Mouse (Mus musculus) testis, adult 2 months (tissue): ENCODE measurements around the gene F830045P16Rik. TPM values are rescaled to one million over a fixed set of nuclear protein-coding genes. Genes with fewer than 3 reads are reported as not detected.
"Not testable (repeated sequence)": the region's sequence is repeated elsewhere in the genome, so short reads cannot be mapped to it uniquely, and the experiment has no call there.

ENCODE experiments used
- H3K27ac ChIP-seq: fragments of 200-500 bp; 2 replicates; pipeline ENCODE4 v1.5.1; 2012; ENCODE audit warnings: low read depth, low read length; ENCODE audit not compliant: control insufficient read depth, insufficient read depth
- H3K27me3 ChIP-seq: fragments of 200-500 bp; 2 replicates; pipeline ENCODE4 v1.6.1; 2012; ENCODE audit warnings: mild to moderate bottlenecking, low read length, moderate library complexity; ENCODE audit not compliant: control insufficient read depth, insufficient read depth
- H3K36me3 ChIP-seq: fragments of 200-500 bp; 2 replicates; pipeline ENCODE4 v1.6.1; 2012; ENCODE audit warnings: mild to moderate bottlenecking, low read length; ENCODE audit not compliant: control insufficient read depth, insufficient read depth
- H3K4me1 ChIP-seq: fragments of 200-500 bp; 2 replicates; pipeline ENCODE4 v1.6.1; 2012; ENCODE audit warnings: low read length; ENCODE audit not compliant: control insufficient read depth, insufficient read depth
- H3K4me3 ChIP-seq: fragments of 200-500 bp; 2 replicates; pipeline ENCODE4 v1.5.1; 2012; ENCODE audit warnings: low read depth, mild to moderate bottlenecking, low read length, moderate library complexity, mixed read lengths; ENCODE audit not compliant: control insufficient read depth
- CTCF ChIP-seq: fragments of 200-500 bp; IDR thresholded peaks from 2 replicates; pipeline ENCODE4 v1.5.1; 2012; ENCODE audit warnings: low read depth, mild to moderate bottlenecking, inconsistent platforms, low read length, moderate library complexity; ENCODE audit not compliant: control insufficient read depth, insufficient read depth, insufficient replicate concordance
- POLR2A ChIP-seq: fragments of 200-500 bp; IDR thresholded peaks from 2 replicates; pipeline ENCODE4 v1.6.1; 2012; ENCODE audit warnings: low read depth, mild to moderate bottlenecking, inconsistent platforms, low read length, moderate library complexity; ENCODE audit not compliant: control insufficient read depth
- polyA plus RNA-seq: library from polyadenylated mRNA; depleted of rRNA; stranded (reverse); fragments of >200 nt; gene quantifications from 2 replicates; pipeline ENCODE4 v1.2.3, GENCODE M21; 2012

Gene F830045P16Rik
- polyA plus RNA-seq, 1 experiment: not detected

DNA sequence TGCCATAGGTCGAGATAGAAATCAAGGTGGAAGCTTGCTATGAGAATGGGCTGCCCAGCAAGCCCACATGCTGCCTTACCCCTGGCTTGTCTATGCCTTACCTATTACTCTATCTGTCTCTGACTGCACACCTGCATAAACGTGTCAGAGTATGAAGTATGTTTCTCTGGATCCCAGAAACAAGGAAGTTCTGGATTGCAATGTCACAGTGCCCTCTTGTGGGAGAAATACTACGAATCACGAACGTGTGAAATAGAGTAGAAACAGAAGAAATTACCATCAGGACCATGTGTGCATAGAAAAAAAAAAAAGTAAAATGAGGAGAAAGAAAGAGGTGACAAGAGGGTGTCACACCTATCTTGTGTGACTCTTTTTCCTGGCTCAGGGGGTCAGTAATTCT, 64.5 kb downstream of the F830045P16Rik start:
- H3K36me3 ChIP-seq: no peaks in the 10 kb centered on the region
- H3K4me1 ChIP-seq: no peaks in the 10 kb centered on the region
- H3K4me3 ChIP-seq: no peak overlapping the region
- H3K27me3 ChIP-seq: no peaks in the 10 kb centered on the region
- H3K27ac ChIP-seq: no peak overlapping the region
- TF ChIP-seq CTCF (no peak), POLR2A (no peak)

DNA sequence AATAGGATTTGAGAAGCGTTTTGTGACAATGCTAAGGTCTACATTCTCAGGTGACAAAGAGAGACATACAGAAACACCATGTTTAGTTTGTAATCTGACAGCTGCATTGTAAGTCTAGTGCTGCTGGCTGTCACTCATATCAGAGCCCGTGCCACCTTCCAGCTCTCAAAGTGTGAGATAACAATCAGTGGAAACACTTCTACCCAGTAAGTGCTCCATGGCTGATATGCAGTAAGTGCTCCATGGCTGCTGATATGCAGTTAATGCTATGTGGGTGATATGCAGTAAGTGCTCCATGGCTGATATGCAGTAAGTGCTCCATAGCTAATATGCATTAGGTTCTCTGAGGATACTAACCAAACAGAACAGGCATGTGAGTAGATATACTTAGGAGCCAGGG, 65.6 kb downstream of the F830045P16Rik start:
- H3K4me3 ChIP-seq: no peak overlapping the region
- no peak for TF ChIP-seq CTCF
- no peak for TF ChIP-seq POLR2A
- no peaks in the 10 kb centered on the region for H3K4me1 ChIP-seq
- no peaks in the 10 kb centered on the region for H3K27me3 ChIP-seq
- H3K27ac ChIP-seq: no peak overlapping the region
- H3K36me3 ChIP-seq: no peaks in the 10 kb centered on the region

DNA sequence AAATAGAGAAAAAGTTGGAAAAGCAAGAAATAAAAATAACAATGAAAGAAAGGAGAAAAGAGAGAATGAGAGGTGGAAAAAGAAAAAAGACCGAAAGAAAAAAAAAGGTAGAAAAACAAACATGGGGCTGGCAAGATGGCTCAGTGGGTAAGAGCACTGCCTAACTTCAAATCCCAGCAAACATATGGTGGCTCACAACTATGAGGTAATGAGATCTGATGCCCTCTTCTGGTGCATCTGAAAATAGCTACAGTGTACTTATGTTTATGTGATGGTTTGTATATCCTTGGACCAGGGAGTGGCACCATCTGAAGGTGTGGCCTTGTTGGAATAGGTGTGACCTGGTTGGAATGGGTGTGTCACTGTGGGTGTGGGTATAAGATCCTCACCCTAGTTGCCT, 97.6 kb downstream of the F830045P16Rik start:
- H3K27ac ChIP-seq, H3K4me1 ChIP-seq, H3K27me3 ChIP-seq, H3K4me3 ChIP-seq, H3K36me3 ChIP-seq: not testable (repeated sequence)

DNA sequence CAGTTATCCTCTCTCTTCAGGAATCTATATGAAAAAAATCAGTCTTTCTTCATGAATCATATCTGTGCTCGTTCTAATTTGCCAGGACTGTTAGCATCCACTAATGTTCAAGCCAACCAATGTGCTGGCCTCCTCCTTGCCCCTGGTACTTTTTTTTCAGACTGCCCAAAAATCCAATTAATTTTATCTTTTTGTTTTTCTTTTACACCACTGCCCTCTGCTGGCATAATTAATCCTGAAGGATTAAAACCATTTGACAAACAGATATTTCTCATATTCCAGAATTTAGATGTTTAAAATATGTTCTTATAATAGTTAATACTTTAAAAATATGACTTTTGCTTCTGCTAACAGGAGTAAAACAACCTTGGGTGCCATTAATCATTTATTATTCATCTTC, 101.2 kb downstream of the F830045P16Rik start:
- no peaks in the 10 kb centered on the region for H3K36me3 ChIP-seq
- H3K27ac ChIP-seq: no peak overlapping the region
- no peak overlapping the region for H3K4me3 ChIP-seq
- no peaks in the 10 kb centered on the region for H3K4me1 ChIP-seq
- H3K27me3 ChIP-seq: no peaks in the 10 kb centered on the region
- TF ChIP-seq POLR2A (no peak), CTCF (no peak)

DNA sequence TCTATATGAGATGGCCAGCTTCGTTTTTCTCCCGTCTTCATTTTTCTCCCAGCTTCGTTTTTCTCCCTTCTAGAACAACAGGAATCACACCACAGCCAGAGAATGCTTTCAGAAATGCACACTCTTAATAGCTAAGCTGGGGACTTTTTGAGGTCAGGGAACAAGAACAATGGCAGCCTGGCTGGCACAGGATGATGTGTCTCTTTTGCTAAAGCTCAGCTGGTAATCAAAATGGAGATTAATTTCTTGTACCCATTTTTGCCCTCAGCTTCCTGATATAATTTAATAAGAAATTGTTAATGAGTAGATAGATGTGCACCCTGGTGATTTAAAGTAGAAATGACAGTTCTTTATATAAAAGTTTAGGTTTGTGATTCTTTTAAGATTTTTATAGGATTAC, 112.7 kb downstream of the F830045P16Rik start:
- Histone ChIP-seq H3K27ac (no peak overlapping the region), H3K4me1 (no peaks in the 10 kb centered on the region; the same call in 1 of the 2 replicates), H3K27me3 (no peaks in the 10 kb centered on the region), H3K36me3 (no peaks in the 10 kb centered on the region), H3K4me3 (no peak overlapping the region)
- no peak for TF ChIP-seq POLR2A
- no peak for TF ChIP-seq CTCF

DNA sequence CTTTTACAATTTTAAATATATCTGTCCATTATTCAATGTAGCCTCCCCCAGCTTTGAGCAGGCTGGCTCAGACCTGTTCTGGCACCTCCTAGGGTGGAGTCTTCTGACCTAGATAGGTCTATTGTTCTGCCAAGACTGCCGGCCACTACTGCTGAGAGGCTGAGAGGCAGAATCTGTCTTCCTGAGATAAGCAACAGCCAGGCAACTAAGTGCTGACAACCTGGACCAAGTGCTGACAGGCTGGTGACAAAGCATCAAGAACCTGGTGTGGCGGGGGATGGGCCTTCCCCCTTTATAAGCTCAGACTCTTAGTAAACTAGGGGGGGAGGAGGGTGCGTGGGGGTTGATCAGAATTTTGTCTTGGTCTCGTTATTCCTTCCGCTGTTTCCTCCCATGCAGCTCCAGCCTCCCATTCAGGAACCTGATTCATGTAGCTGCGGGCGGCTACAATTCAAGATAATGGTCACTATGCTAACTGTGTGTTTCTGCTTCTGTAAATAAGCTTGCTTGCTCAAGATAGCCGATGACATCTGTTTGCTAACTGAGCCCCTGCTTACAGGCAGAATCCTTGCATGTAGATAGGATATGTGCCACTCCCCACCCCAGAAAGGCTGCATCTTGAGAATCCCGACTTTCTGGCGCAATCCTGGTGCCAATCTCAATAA, 115.4 kb downstream of the F830045P16Rik start:
- no peak for TF ChIP-seq CTCF
- no peaks in the 10 kb centered on the region; the same call in 1 of the 2 replicates for H3K4me1 ChIP-seq
- no peaks in the 10 kb centered on the region for H3K36me3 ChIP-seq
- H3K4me3 ChIP-seq: no peak overlapping the region
- no peak overlapping the region for H3K27ac ChIP-seq
- no peaks in the 10 kb centered on the region for H3K27me3 ChIP-seq

DNA sequence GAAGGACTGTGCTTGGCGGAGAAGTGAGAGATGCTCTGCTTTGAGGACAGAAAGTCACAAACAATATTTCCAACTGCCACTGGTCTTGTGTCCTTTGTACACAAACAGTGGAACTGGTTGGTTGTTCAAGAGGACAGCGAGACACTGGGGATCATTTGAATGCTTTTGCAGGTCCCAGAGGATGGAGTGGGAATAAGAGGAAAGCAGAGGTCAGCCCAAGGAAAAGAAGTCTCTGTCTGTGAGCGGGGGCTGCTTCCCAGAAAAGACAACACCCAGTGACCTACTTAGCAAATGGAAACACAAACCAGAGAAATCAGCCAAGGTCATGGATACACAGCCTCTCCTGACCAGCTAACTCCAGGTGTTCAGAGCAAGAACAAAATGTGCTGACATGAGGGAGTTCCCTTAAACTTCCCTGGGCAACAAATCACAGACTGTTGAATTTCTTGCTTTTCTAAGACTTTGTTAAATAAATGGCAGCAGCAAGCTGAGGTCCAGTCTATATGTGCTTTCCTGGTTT, 117.0 kb downstream of the F830045P16Rik start:
- H3K4me3 ChIP-seq: no peak overlapping the region
- H3K36me3 ChIP-seq: no peaks in the 10 kb centered on the region
- no peak for TF ChIP-seq POLR2A
- no peak for TF ChIP-seq CTCF
- no peak overlapping the region for H3K27ac ChIP-seq
- no peaks in the 10 kb centered on the region; the same call in 1 of the 2 replicates for H3K4me1 ChIP-seq
- no peaks in the 10 kb centered on the region for H3K27me3 ChIP-seq

DNA sequence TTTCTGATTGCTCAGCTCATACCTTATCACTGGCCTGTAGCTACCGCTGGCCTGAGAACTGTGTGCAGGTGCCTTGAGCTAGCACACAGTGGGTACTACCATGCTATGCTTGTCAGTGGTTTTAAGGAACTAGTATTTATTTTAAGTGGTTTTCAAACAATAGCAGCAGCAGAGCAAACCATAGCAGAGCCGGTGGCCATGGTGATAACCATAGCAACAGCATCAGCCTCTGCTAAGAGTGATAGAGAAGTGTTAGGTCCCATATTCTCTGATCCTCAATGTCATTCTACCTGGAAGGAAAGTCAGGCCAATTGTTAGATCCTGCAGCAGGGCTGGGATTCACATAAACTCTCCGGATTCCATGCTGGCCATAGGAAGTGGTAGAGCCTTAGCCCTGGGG, 121.8 kb downstream of the F830045P16Rik start:
- Histone ChIP-seq H3K36me3 (no peaks in the 10 kb centered on the region), H3K4me3 (no peak overlapping the region), H3K27me3 (no peaks in the 10 kb centered on the region), H3K27ac (no peak overlapping the region), H3K4me1 (no peaks in the 10 kb centered on the region)
- TF ChIP-seq POLR2A: no peak
- no peak for TF ChIP-seq CTCF
